Mouse (Mus musculus) CD8-positive naive resting alpha-beta T cell, adult 2 months (primary cell): ENCODE measurements around the gene Ctnnb1.

Experiments used
- DNase-seq, 2 experiments: peaks; one replicate each; pipeline ENCODE4 v3.0.0; 2022; ENCODE audit warnings: low read depth in 2 of 2, low spot score in 2 of 2

The Ctnnb1 gene

GRCm38 (mm10) chr9:120960611-120961010 lies 31.6 kb downstream of the Ctnnb1 start:
- DNase-seq = no peak

GRCm38 (mm10) chr9:120961466-120961865 lies 32.5 kb downstream of the Ctnnb1 start:
- DNase-seq = no peak

GRCm38 (mm10) chr9:120961969-120962700 lies 33.1 kb downstream of the Ctnnb1 start:
- DNase-seq = no peak

- DNase-seq = no peak
Measured at GRCm38 (mm10) chr9:120963104-120963503, 34.1 kb downstream of the Ctnnb1 start.

- DNase-seq = no peak
Measured at GRCm38 (mm10) chr9:120963720-120964119, 34.7 kb downstream of the Ctnnb1 start.

- no peak for DNase-seq
Measured at GRCm38 (mm10) chr9:120964224-120964623, 35.2 kb downstream of the Ctnnb1 start.

GRCm38 (mm10) chr9:120965007-120965406 lies 36.0 kb downstream of the Ctnnb1 start:
- DNase-seq = no peak

GRCm38 (mm10) chr9:120973026-120973515 lies 44.1 kb downstream of the Ctnnb1 start:
- DNase-seq = no peak

- no peak for DNase-seq
Measured at GRCm38 (mm10) chr9:120974209-120974608, 45.2 kb downstream of the Ctnnb1 start.

- no peak for DNase-seq
Measured at GRCm38 (mm10) chr9:120976158-120976557, 47.1 kb downstream of the Ctnnb1 start.

GRCm38 (mm10) chr9:120976856-120977255 lies 47.8 kb downstream of the Ctnnb1 start:
- DNase-seq = no peak

- no peak for DNase-seq
Measured at GRCm38 (mm10) chr9:120981777-120982176, 52.8 kb downstream of the Ctnnb1 start.

GRCm38 (mm10) chr9:120983849-120984248 lies 54.8 kb downstream of the Ctnnb1 start:
- DNase-seq = no peak

GRCm38 (mm10) chr9:120984509-120984908 lies 55.5 kb downstream of the Ctnnb1 start:
- no peak for DNase-seq

- no peak for DNase-seq
Measured at GRCm38 (mm10) chr9:120985009-120985408, 56.0 kb downstream of the Ctnnb1 start.

GRCm38 (mm10) chr9:120985524-120985923 lies 56.5 kb downstream of the Ctnnb1 start:
- no peak for DNase-seq

GRCm38 (mm10) chr9:120986255-120986654 lies 57.2 kb downstream of the Ctnnb1 start:
- DNase-seq = no peak

GRCm38 (mm10) chr9:120986994-120987393 lies 58.0 kb downstream of the Ctnnb1 start:
- no peak for DNase-seq

- DNase-seq = no peak
Measured at GRCm38 (mm10) chr9:120988088-120988487, 59.1 kb downstream of the Ctnnb1 start.

- DNase-seq = no peak
Measured at GRCm38 (mm10) chr9:120989806-120990700, 61.0 kb downstream of the Ctnnb1 start.

- DNase-seq = no peak
Measured at GRCm38 (mm10) chr9:120991801-120992200, 62.8 kb downstream of the Ctnnb1 start.

GRCm38 (mm10) chr9:120993004-120993403 lies 64.0 kb downstream of the Ctnnb1 start:
- no peak for DNase-seq
